Mouse (Mus musculus) Muller cell, postnatal 12 days (primary cell): ENCODE measurements around the gene Zbtb14.

Experiments
- DNase-seq: peaks from one replicate; pipeline ENCODE4 v3.0.0-alpha.2; 2015; ENCODE audit errors: inconsistent ontology term

The Zbtb14 gene

DNA sequence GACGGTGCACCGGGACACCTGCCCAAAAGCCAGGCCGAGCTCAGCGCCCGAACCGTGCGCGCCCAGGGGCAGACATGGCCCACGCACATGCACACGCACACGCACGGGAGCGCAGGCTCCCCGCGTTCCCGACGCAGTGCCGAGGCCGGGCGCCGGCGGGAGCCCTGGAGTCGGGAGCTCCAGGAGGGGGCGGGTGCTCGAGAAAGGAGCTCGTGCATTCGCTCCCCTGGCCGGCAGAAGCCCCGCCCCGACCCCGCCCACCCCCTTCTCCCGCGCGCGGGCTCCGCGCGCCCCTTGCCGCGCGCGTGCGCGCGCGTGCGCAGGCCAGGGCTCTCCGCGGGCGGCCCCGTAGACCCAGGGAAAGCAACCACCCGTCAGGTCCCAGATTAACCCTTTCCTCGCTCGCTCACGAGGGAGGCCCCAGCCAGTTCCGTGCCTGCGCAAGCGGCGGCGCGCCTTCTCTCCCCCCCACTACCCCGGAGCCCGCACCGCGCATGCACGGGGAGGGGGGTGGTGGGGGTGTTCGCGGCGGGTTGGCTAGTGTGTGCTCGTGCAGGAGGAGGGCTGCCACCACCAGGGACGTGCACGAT is at the start of gene Zbtb14:
Gene Zbtb14, plus strand, starts transcription at position 540 of the 590 bp plus-strand sequence.
- peak; percentile 97 for DNase-seq

DNA sequence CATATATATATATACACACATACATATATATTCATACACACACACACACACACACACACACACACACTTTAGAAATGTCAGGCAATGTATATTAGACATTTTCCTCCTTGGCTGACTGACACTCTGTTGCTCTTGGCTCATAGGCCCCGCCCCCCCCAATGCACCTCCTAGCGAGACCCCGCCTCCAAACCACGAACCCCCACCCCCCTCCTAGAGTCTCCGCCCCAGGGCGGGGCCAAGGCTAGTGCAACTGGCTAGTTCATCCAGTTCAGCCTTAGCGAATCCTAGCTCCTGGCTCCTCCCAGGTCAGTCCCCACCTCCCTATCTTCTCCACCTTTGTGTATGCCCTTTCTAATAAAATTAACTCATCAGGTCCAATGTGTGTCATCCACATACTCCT is 36.8 kb upstream of the Zbtb14 start:
- DNase-seq, result no peak

DNA sequence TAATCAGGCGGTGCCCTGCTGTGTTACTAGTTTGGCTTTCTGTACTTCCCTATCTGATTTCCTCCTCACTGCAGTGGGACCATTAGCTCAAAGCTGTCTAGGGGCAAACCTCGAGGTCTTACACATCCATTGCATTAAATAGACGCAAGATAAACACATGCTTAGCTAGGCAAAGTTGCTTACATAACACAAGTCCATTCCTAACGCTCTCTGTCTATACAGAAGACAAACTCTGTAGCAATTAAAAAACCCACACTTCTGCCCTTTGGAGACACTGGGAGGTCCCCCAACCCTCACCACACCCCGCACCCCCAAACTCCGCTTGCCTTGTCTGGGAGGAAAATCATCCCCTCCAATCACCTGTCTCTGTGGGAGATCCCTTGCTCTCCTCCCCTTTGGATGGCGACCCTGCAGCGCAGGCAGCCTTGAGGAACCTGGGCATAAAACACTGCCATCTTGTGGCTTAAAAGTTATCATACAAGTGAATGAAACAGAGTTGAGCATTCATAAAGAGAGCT is 33.8 kb upstream of the Zbtb14 start:
- peak; percentile 25 for DNase-seq

DNA sequence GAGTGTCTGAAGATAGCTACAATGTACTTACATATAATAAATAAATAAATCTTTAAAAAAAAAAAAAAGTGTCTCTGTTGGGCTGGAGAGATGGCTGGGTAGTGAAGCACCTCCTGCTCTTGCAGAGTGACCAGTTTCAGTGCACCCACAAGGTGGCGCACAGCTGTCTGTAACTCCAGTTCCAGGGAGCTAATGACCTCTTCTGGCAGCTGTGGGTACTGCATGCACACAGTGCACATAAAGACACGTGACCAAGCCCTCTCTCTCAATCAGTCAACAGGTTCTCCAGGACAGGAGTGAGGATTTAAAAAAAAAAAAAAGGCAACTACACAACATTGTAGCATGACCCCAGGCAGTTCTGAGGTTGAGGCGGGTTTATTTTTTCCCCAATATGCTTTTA is 17.8 kb upstream of the Zbtb14 start:
- no peak for DNase-seq

DNA sequence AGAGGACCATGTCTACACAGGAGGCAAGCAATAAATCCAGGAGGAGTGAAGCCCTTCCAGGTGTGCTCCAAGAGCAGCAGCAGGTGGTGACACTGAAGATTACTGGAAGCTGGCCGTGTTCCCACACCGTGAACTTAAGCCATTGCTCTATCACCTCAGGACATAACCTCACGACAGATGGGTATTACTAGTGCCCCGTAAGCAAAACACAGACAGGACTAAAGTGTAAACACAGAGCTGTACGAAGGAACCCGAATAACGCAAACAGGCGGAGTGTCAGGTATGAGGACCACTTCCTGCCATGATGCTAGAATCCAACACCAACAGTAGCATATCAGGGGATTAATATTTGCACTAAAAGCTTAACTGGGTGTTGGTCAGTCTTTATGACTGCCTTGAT is 2.0 kb upstream of the Zbtb14 start:
- DNase-seq, result no peak

DNA sequence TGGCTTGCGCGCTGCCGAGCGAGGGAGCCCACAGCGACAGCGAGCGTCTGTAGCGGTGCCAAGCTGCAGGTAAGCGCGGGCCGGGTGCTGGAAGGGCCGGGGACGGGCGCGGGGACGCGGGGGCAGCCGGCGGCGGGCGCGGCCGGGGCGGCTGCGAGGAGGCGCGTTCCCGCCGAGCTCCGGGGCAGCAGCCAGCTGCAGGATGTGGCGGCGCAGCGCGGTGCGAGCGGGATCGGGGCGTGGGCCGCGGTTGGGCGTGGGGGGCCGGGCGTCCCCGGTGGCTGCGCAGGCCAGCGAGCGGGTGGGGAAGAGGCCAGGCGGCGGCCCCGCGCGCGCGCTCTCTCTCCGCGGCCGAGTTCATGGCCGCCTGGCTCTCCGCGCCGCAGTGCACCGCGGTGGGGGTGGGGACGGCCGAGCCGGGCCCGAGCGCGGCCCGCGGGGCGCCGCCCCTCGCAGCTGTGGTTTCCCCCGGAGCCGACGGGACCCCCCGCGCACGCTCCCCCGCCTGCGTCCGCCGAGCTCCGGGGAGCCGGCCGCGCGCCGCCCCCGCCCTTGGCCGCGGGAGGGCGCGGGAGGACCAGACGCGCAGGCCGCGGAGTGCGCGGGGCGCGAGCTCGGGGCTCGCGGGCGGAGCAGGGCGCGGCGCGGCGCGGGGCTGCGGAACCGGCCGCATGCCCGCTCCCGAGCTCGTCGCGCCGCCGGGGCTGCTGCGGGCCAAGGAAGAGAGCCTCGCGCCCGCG is 521 bp downstream of the Zbtb14 start:
- DNase-seq, result peak; percentile 83

DNA sequence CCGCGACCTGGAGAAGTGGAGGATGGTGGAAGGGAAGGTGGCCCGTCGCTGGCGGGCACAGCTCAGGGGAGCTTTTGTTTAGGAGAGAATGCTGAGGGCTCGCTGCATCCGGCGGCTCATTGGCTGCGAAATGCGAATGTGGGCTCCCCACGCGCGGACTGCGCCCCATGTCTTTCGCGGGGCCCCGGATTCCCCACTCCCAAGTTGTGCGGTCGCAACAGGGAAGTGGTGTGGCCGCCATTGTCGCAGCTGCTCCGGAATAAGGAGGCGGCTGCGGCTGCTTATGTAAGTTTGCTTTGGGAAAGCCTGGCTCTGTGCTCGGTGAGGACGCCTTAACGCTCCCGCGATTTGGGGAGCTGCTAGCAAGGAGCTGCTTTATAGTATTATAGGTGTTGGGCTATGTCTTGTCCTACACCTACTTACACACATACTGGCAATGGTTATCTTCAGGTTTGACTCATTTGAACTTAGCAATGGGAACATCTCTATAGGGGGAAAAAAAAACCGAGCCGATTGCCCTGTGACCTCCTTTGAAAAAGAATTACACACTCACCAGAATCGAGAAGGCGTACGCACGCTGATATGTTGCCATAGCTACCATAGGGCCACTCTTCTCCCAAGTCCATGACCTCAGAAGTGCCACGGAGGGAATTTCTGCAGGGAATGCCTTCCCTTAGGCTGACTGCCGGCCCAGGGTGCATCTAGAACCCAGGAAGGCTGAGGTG is 1.3 kb downstream of the Zbtb14 start:
- peak; percentile 56 for DNase-seq

DNA sequence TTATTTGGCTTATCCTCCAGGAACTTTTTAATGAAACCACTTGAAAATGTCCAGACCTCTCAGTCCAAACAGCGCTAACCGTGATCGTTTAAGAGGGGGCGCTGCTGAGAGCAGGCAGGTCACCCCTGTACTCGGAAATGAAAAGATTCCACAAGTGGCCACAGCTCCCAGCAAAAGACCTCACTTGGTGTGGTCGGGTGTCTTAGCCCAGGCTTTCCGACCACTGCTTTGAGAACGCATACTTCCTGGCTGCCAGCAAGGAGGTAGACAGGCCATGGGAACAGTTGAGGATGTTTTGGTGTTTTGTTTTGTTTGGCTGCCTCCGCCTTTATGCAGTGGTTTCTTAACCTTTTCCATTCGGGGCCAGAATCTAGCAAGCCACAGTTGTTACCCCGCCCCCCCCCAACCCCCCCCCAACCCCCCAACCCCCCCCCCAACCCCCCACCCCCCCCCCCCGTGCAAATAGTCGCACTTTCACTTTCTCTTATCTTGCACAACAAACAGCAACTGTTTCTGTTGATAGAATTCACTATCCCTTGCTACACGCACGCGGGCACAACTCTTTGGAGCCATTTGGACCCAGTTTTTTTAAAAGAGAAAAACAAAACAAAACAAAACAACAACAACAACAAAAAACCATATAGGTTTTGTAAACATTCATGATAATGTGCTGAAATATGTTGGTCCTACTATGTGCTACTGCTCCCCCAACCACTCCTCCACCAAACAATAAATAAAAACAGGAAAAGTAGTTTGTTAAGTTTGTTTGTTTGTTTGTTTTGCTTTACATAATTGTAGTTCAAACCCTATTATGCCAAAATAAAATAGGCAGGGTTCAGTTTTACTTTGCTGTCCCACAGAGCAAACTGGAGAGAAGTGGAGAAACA is 13.5 kb downstream of the Zbtb14 start:
- DNase-seq, result peak; percentile 12

DNA sequence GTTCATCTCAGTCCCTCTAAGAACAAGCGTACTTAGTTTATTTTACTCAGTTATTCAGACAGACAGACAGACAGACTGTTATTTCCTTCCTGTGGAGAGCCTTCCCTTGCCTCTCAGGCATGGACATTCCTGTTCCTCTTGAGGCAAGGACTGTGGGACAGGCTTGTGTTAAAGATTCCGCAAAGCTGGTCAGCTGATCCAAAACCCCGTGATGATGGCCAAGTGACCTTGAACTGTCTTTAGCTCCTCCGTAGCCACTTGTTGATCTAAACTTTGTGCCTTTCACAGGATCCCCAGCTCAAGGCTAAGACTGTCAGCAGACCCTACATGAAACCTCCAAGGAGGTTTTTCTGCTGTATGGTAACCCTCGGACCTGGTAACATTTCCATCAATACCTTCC is 14.3 kb downstream of the Zbtb14 start:
- DNase-seq, result no peak

DNA sequence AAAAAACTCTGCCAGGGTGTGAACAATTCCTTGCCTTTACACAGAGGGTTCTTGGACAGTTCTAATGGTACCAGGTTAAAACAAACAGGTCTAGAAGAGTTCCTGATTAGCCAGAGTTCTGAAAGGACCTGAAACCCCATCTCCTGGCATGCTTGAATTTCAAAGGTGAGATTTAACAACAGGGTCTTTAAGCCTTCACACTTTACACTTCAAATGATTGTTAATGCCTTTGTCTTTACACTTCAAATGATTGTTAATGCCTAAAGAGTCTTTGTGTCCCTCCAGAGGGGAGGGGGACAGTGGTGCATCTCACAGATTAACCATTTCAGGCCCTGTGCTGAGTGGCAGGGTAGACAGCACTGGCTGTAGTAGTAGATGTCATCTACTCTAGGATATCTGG is 15.2 kb downstream of the Zbtb14 start:
- no peak for DNase-seq

DNA sequence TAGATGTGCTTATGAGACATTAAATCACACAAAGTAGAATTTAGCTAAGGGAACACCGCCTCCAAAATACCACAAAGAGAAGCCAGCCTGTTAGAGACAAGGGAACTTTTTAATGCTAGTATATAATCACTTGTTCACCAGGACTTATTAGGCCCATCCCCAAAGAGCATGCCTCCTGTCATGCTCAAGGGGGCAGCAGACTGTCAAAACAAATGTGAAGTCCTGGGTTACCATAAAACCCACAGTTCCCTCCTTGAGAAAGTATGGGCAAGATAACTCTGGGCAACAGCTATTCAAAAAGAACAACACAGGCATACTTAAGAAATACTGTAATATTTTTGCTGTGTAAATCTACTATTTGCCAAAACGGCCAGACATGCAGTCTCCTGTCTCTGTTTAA is 18.3 kb downstream of the Zbtb14 start:
- no peak for DNase-seq

DNA sequence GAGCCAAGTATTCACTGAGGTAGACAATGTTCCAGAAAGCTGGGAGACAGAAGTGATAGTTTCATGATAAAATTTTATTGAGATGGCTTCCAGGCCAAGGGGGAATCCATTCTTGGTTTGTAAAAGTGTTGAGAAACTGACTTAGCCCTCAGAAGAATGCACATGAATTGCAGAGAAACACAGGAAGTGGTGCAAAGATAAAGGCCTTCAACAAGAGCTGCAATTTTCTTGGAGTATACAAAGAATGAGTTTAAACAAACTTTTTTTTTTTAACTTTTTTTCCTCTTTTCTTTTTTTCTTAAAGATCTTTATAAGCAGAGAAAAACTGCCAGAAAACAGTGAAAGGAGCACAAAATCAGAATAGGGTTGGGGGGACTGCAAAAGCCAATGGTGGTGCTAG is 33.3 kb downstream of the Zbtb14 start:
- DNase-seq, result no peak

DNA sequence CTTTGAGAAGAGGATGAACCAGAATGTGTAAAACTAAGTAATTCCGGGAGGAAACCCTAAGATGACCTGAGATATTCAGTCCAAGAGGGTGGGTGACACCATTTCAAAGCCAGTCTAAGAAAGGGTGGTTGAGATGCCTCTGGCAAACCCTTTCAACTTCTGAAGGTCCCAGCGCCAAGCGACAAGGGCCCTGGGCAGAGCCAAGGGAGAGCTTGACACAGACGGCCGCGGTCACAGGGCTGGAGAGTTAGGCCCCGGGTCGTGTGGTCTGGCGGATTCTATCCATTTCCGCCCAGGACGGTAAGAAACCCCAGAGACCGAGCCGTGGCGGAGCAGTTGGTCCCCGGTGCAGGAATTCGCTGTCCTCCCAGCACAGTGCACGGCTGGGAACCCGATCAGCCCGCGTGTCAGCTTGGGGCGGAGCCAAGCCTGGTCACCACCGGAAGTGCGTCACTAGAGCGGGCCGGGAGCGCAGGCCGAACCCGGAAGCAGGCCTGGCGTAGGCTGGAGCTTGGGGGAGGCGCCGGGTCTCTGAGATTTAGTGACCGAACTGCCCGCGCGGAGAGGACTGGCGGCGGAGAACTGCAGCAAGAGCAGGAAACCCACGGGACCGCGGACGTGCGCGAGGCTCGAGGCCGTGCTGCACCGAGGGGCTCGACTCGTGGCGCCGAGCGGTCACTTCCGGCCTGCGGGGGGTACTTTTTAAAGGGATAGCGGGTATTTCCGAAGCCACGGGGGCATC is 34.2 kb downstream of the Zbtb14 start:
- peak; percentile 97 for DNase-seq

DNA sequence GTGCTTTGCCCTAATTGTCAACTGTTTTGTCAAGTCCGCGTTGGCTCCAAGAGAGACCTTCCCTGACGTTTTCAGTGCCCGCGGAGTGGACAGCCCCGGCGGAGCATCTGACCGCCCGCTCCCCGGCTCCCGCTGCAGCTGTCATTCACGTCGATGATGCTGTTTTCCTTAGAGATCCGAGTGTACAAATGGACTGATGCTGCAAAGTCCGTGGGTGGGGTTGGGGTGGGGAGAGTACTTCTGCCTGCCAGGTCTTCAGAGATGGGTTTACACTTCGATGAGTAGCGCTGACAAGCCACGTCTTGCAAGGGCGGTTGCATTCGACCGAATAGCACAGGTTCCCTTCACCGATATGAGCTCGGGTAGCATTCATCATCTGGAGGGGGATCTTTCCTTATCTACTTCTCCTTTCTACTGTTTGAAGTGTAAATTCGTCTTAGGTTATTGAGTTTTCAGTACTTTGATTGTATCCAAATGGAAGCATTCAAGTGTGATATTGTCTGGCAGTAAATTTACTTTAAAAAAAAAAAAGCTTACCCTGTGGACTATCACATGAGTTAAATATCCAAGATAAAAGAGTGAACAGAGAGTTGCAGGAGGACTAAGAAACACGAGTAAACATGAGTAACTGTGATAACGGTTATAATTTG is 35.0 kb downstream of the Zbtb14 start:
- no peak for DNase-seq

DNA sequence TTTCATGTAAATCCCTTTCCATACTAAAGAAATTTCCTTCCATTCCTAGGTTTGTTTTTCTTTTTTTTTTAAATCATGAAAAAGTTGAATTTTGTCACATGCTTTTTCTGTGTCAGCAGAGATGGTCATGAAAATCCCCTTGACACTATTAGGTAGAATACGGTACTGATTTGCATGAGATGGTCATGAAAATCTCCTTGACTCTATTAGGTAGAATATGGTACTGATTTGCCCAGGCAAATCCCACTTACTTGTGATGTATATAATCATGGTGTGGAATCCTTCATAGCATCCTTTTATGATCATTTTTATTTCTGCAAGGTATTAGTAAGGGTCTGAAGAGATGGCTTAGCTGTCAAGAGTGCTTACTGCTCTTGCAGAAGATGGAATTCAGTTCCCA is 38.7 kb downstream of the Zbtb14 start:
- peak; percentile 48 for DNase-seq

DNA sequence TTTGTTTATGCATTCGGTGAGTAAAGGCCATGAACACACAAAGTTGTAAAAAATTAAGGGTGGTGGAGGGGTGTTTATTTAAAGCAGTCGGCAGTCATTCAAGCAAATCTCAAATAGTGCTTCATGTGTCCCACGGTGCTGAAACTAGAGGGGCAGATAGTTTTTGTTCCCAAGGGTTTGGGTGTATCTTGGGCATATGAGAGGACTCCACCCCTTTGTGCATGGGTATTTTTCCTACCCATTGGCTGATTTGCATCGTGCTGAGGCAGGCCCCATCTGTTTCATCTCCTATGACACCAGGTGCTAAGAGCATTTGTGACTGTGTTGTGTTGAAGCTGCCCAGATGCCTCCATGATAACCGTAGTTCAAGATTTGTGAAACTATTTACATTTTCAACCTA is 55.0 kb downstream of the Zbtb14 start:
- DNase-seq, result no peak

DNA sequence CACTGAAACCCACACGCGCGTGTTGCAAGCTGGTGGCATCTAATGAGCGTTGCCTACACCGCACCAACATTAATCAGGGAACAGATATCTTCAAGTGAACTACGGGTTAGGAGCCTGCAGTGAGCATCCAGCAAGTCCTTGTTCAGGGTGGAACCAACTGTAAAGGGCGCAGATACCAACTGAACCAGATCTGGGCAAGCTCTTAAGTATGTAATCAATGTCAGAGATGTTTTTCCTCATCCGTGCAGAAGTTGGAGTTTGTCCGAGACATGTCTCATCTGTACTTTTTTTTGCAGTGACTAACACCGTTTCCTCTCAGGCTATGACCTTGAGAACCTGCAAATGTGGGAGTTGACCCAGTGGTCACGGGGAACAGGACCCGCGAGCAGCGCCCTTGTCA is 55.6 kb downstream of the Zbtb14 start:
- no peak for DNase-seq

DNA sequence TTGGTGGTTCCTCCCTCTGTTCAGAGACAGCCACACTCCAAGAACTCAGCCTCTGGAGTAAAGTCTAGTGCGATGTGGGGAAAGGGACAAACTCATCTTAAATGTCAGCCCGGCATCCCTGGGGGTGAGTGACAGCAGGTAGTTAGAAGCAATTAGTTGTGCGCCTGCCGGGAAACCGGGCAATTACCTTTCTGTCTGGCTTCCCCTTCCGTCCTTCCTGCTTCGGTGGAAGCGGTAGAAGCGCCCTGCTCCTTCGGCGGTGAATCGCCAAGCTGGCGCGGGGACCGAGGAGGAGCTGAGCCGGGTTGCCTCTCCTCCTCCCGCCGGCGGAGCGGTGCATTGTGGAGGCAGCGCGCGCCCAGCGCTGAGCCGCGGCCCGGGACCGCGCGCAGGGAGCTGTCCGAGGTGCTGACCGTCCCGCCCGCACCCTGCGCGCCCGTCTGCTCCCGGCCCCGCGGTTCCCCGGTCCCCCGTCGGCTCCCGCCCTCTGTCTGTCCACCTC is 56.2 kb downstream of the Zbtb14 start, which contains the start of gene Akain1:
Gene Akain1, plus strand, starts transcription at position 337 of the 502 bp plus-strand sequence.
- peak; percentile 87 for DNase-seq

DNA sequence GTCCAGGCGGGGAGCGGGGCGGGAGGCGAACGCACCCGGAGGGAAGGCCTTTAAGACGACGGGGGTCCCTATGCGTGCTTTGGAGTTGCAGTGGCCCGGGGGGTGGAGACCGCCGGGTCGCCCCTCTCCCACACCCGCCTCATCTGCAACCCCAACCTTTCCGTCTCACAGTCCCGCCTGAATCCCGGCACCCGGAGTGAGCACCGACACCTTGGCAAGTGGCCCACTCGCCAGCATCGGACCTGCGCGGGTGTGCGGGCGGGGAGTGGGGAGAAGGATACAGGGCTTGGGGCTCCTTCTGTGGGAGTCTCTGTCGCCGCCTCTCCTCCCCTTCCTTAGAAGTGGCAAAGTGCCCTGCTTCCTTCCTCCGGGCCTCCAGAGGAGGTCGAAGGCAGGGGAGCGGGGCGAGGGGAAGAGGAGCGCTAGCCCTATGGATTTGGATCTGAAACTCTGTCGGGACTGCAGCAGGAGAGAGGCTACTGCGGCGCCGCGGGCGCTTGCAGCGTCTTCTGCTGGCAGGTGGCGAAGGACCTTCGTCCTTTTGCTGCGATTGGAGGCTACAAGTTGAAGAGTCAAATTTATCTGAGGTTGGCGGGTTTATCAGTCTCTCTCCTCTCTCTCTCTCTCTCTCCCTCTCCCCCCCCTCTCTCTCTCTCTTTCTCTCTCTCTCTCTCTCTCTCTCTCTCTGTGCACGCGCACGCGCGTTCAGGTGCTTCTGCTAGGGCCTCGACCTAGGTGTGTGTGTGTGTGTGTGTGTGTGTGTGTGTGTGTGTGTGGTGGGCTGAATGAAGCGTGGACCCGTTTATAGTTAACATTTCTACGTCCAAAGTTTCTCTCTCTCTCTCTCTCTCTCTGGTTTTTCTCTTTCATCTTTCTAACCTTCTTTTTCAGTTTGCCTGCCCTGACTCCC is 57.0 kb downstream of the Zbtb14 start:
- DNase-seq, result peak; percentile 15
